Mouse (Mus musculus) intestine, embryonic 14.5 days (tissue): ENCODE data around the gene Slc8a2. TPM values are rescaled to one million over a fixed set of nuclear protein-coding genes. Genes with fewer than 3 reads are reported as not detected.

Experiments
- ATAC-seq: fragments of 200-750 bp; cut with Nextera tagmentation; replicated peaks from 2 replicates; pipeline ENCODE4 v1.8.0; 2017; ENCODE audit warnings: low read depth, moderate number of reproducible peaks, moderate TSS enrichment, moderate library complexity; ENCODE audit not compliant: low FRiP score, low TSS enrichment
- DNase-seq: peaks from one replicate; pipeline ENCODE4 v3.0.0-alpha.2; 2018; ENCODE audit warnings: low spot score
- H3K27ac ChIP-seq: fragments of 300-500 bp; sonication (generic); 2 replicates; pipeline ENCODE4 v1.5.1; 2014; ENCODE audit warnings: low read depth, mild to moderate bottlenecking, control low read depth
- H3K27me3 ChIP-seq: fragments of 300-500 bp; sonication (generic); replicated peaks from 2 replicates; pipeline ENCODE4 v1.6.1; 2014; ENCODE audit warnings: low read length, control low read depth; ENCODE audit not compliant: control insufficient read depth, insufficient read depth
- H3K36me3 ChIP-seq: fragments of 300-500 bp; sonication (generic); 2 replicates; pipeline ENCODE4 v1.6.1; 2014; ENCODE audit warnings: low read length, control low read depth; ENCODE audit not compliant: control insufficient read depth, insufficient read depth
- H3K4me1 ChIP-seq: fragments of 300-500 bp; sonication (generic); replicated peaks from 2 replicates; pipeline ENCODE4 v1.6.1; 2014; ENCODE audit warnings: low read length, control low read depth, mixed read lengths; ENCODE audit not compliant: control insufficient read depth, insufficient read depth
- H3K4me2 ChIP-seq: fragments of 300-500 bp; sonication (generic); 2 replicates; pipeline ENCODE4 v1.6.1; 2014; ENCODE audit warnings: low read length
- H3K4me3 ChIP-seq: fragments of 300-500 bp; sonication (generic); 2 replicates; pipeline ENCODE4 v1.5.1; 2014; ENCODE audit warnings: low read depth, low read length, control low read depth, mixed read lengths
- H3K9ac ChIP-seq: fragments of 300-500 bp; sonication (generic); 2 replicates; pipeline ENCODE4 v1.6.1; 2014; ENCODE audit warnings: mild to moderate bottlenecking, low read length
- H3K9me3 ChIP-seq: fragments of 300-500 bp; sonication (generic); 2 replicates; pipeline ENCODE4 v1.6.1; 2016; ENCODE audit warnings: low read length, control low read depth; ENCODE audit not compliant: control insufficient read depth
- WGBS: fragments of 180-500 bp; shearing (Covaris S2); extraction: QIAGEN DNeasy Blood & Tissue Kit; methylation state at CpG from one replicate; pipeline ENCODE4 v1.1.7; 2014; 5-methylcytosine and 5-hydroxymethylcytosine counted together
- polyA plus RNA-seq: library from polyadenylated mRNA; unstranded; fragments of >200 nt; fragmentation: Nextera tagmentation; extraction: Ambion mirVana; gene quantifications from 2 replicates; pipeline ENCODE4 v1.2.1, GENCODE M21; 2014

Slc8a2 gene
- polyA plus RNA-seq, 1 experiment from 2014 or later: 0.23 TPM

DNA sequence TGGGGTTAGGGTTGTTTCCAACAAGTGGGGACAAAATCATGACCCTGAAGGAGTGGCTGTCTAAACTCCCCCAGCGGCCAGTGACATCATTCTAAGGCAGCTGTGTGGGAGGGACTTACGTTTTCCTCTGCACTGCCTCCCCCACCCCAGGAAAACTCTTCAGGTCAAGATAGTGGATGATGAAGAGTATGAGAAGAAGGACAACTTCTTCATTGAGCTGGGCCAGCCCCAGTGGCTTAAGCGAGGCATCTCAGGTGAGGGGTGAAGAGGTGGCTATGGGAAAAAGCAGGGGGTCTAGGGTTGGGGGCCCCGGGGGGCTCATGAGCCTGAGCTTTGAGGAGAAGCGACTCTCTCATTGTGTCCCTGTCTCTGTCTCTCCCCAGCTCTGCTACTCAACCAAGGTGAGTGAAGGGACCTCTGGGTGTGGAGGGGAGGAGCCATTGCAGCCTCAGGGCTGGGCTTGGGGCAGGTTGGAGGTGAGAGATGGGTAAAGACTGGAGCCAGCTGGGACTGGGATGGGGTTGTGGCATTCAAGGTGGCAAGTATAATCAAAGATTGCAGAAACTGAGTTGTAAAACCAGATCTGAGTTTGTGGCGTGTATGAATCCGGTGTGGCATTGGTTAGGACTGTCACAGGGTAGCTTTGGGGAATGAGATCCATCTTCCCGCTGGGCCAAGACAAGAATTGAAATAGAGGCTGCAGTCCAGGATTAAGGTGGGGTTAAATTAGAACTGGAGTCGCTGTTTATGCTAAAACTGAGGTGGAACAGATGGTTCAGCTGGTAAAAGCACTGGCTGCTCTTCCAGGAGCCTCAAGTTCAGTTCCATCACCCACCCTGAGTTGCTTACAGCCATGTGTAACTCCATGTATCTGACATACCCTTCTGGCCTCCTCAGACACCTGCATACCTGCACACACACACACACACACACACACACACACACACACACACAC, 20.8 kb downstream of the Slc8a2 start:
- H3K4me2 ChIP-seq: no peak overlapping the region
- H3K4me1 ChIP-seq: no peaks in the 10 kb centered on the region
- H3K36me3 ChIP-seq: no peaks in the 10 kb centered on the region
- no peak overlapping the region for H3K27ac ChIP-seq
- 72% methylated on average over 9 of the region's 9 CpGs for WGBS
- H3K27me3 ChIP-seq: 0 out of 2 replicates have a peak, but pooled peaks cover 6% of the 10 kb centered on the region
- ATAC-seq (no peak), DNase-seq (no peak)
- no peak overlapping the region for H3K9ac ChIP-seq
- no peaks in the 10 kb centered on the region for H3K9me3 ChIP-seq
- H3K4me3 ChIP-seq: no peak overlapping the region

DNA sequence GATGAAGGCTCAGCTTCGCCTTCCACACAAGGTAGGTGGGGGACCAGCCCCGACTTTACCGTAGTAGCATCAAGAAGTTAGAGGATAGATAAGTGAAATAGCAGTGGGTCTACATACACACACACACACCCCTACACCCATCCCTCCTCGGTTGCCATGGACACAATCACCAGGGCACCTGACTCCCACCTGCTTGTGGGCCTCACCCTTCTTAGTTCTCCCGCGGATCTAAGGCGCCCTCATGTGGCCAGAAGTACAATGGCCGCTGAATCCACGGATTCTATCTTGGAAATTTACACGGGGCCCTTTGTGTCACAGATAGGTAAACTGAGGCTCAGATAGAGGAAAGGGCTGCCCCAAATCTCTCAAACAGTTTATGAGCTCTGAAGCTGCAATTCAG, 23.9 kb downstream of the Slc8a2 start:
- Histone ChIP-seq H3K9me3 (no peaks in the 10 kb centered on the region), H3K36me3 (no peaks in the 10 kb centered on the region), H3K4me2 (no peak overlapping the region), H3K9ac (no peak overlapping the region), H3K4me1 (no peaks in the 10 kb centered on the region), H3K27me3 (peaks cover 9% of the 10 kb centered on the region), H3K27ac (no peak overlapping the region), H3K4me3 (no peak overlapping the region)
- DNase-seq (peak; percentile 77), ATAC-seq (peak; percentile 75)
- 15% methylated on average over 10 of the region's 10 CpGs for WGBS

DNA sequence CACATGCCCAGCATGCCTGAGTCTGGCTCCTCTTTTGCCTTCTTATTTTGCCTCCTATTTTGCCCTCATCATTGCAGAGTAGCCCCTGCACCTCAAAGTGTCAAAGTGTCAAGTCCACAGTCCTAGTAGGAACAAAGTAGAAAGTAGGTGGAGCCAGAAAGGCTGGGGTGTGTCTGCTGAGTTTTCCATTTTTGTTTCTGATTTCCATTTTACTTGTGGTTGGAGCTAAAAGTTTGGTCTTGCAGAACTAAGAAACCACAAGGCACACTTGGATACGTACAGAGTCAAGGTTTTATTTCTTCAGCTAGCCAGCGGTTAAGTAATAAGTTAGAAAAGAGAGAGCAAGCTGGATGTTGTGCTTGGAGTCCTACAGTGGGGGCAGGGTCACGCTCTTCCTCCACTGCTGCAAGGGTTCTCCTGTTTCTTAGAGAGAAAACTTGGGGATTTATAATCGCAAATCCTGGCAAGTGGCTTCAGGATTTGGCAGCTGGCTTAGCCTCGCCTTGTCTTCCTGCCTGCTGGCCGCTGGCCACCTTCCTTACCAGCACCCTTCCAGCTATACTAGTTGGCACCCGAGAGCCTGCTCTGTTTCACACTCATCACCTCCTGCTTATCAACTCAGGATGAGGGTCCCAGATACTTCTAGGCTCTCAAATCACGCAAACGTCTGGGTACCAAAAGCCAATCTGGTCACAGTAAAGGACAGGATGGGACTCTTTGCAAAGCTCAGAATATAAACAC, 25.7 kb downstream of the Slc8a2 start:
- no peaks in the 10 kb centered on the region for H3K9me3 ChIP-seq
- WGBS: 60% methylated on average over 9 of the region's 9 CpGs

DNA sequence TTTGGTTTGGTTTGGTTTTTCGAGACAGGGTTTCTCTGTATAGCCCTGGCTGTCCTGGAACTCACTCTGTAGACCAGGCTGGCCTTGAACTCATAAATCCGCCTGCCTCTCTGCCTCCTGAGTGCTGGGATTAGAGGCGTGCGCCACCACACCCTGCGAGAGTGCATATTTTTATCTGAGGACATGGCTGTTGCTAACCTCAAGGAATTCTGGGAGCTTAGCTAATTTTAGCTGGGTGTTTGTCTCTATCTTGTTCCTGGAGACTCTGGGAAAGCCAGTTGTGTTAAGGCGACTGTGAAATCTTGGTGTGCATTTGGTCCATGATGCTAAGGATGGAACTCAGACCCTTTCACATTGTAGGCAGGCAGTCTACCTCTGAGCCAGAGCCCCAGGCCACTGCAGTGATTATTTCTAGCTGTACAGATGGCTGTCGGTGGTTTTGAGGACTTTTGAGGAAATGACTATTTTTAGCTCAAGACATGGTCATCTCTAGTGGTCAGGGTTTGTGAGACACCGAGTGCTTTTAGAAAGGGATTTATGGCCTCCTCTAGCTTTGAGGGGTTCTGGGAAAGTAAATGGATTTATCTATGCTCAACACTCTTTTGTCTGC, 26.6 kb downstream of the Slc8a2 start:
- peaks cover 22% of the 10 kb centered on the region for H3K27me3 ChIP-seq
- H3K4me2 ChIP-seq: no peak overlapping the region
- ATAC-seq (no peak), DNase-seq (no peak)
- H3K36me3 ChIP-seq: no peaks in the 10 kb centered on the region
- H3K9ac ChIP-seq: no peak overlapping the region
- H3K9me3 ChIP-seq: 0 out of 2 replicates have a peak, but pooled peaks cover under 1% of the 10 kb centered on the region
- 71% methylated on average over 8 of the region's 8 CpGs for WGBS
- no peak overlapping the region for H3K27ac ChIP-seq
- H3K4me3 ChIP-seq: no peak overlapping the region
- no peaks in the 10 kb centered on the region for H3K4me1 ChIP-seq

More for the DNA sequence above, 25.7 kb downstream of the Slc8a2 start:
- H3K4me3 ChIP-seq: no peak overlapping the region
- no peaks in the 10 kb centered on the region for H3K36me3 ChIP-seq
- H3K4me2 ChIP-seq: no peak overlapping the region
- ATAC-seq (no peak), DNase-seq (no peak)
- no peak overlapping the region for H3K27ac ChIP-seq
- H3K4me1 ChIP-seq: no peaks in the 10 kb centered on the region
- H3K9ac ChIP-seq: no peak overlapping the region
- peaks cover 22% of the 10 kb centered on the region for H3K27me3 ChIP-seq

DNA sequence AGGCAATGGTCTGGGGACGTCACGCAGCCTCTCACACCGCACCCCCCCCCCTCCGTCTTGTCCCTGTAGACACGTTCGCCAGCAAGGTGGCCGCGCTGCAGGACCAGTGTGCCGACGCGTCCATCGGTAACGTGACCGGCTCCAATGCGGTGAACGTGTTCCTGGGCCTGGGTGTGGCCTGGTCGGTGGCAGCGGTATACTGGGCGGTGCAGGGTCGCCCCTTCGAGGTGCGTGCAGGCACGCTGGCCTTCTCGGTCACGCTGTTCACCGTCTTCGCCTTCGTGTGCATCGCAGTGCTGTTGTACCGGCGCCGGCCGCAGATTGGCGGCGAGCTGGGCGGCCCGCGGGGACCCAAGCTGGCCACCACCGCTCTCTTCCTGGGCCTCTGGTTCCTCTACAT, 29.1 kb downstream of the Slc8a2 start:
- H3K9ac ChIP-seq: no peak overlapping the region
- no peak; the same call in 1 of the 2 replicates for ATAC-seq

DNA sequence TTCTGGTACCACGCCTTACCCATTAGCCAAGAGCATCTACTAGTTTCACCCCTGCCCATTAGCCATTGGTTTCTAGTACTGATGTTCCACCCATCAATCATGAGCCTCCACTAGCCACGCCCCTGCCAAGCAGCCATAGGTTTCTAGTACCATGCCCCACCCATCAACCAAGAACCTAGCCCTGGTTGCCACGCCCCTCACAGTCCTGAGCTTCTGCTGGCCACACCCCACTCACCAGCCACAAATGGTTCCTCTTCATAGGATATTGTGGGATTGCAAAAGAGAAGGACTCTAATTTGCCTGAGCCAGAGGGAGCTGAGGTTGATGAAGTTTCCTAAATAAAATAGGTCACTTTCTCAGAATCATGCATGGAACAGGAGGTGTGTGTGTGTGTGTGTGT, 31.1 kb downstream of the Slc8a2 start:
- DNase-seq (no peak), ATAC-seq (no peak)
- no peaks in the 10 kb centered on the region for H3K4me1 ChIP-seq
- no peak overlapping the region for H3K9ac ChIP-seq
- H3K4me3 ChIP-seq: no peak overlapping the region
- H3K27ac ChIP-seq: no peak overlapping the region
- H3K4me2 ChIP-seq: no peak overlapping the region
- peaks cover 22% of the 10 kb centered on the region for H3K27me3 ChIP-seq
- 0 out of 2 replicates have a peak, but pooled peaks cover 3% of the 10 kb centered on the region for H3K9me3 ChIP-seq
- H3K36me3 ChIP-seq: no peaks in the 10 kb centered on the region
- 78% methylated on average over 3 of the region's 3 CpGs for WGBS

More for the DNA sequence above, 29.1 kb downstream of the Slc8a2 start:
- 0 out of 2 replicates have a peak, but pooled peaks cover 3% of the 10 kb centered on the region for H3K9me3 ChIP-seq
- H3K27me3 ChIP-seq: peaks cover 22% of the 10 kb centered on the region
- no peaks in the 10 kb centered on the region for H3K4me1 ChIP-seq
- H3K36me3 ChIP-seq: no peaks in the 10 kb centered on the region
- H3K4me3 ChIP-seq: no peak overlapping the region
- no peak for DNase-seq
- 9% methylated on average over 39 of the region's 39 CpGs for WGBS
- H3K27ac ChIP-seq: no peak overlapping the region
- peak overlapping the region; percentile 34 for H3K4me2 ChIP-seq

DNA sequence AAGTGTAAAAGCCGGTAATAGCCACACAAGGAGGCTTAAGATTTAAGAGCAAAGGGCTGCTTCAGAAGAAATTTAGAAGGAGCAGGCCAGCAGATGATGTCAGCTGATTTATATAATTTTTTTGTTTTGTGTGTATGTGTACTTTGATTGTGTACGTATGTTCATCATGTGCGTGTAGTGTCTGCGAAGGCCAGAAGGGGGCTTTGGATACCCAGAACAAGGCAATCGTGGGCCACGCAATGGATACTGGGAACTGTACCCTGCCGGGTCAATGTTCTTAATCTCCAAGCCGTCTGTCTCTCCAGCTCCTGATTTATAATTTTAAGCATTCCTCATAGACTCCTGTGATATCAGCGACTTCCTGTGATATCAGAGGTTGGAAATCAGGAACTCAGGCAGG, 31.7 kb downstream of the Slc8a2 start:
- no peak overlapping the region for H3K4me2 ChIP-seq
- no peak overlapping the region for H3K4me3 ChIP-seq
- no peaks in the 10 kb centered on the region for H3K36me3 ChIP-seq
- peaks cover 22% of the 10 kb centered on the region for H3K27me3 ChIP-seq
- no peak for ATAC-seq
- DNase-seq: no peak
- H3K9me3 ChIP-seq: 0 out of 2 replicates have a peak, but pooled peaks cover 3% of the 10 kb centered on the region
- no peaks in the 10 kb centered on the region for H3K4me1 ChIP-seq
- no peak overlapping the region for H3K27ac ChIP-seq
- WGBS: 88% methylated on average over 9 of the region's 9 CpGs
- no peak overlapping the region for H3K9ac ChIP-seq

DNA sequence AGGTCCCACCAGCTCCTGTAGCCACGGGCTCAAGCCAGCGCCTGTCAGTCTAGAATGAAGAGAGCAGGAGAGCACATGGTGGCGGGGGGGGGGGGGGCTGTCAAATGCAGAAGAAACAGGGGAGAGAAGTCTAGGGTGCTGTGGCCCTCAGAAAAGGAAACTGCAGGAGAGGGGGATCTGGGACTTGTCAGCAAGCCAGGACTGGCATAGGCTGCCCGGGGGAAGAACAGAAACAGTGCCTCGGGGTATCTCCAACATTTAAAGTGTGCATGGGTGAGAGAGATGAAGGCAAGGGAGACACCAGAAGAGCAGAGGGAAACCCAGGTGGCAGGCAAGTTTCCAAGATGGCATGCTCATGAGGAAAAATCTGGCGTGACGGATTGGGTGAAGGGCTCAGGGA, 32.4 kb downstream of the Slc8a2 start:
- no peak for ATAC-seq
- WGBS: 71% methylated on average over 7 of the region's 7 CpGs

More for the DNA sequence above, 32.4 kb downstream of the Slc8a2 start:
- H3K27ac ChIP-seq: no peak overlapping the region
- no peaks in the 10 kb centered on the region for H3K4me1 ChIP-seq
- no peak for DNase-seq
- H3K4me2 ChIP-seq: no peak overlapping the region
- H3K9me3 ChIP-seq: 0 out of 2 replicates have a peak, but pooled peaks cover 3% of the 10 kb centered on the region
- H3K27me3 ChIP-seq: peaks cover 22% of the 10 kb centered on the region
- H3K4me3 ChIP-seq: no peak overlapping the region
- no peaks in the 10 kb centered on the region for H3K36me3 ChIP-seq
- no peak overlapping the region for H3K9ac ChIP-seq
